Mouse (Mus musculus) heart, adult 11 months (tissue): ENCODE results near the gene Ubap2.

Experiments used
- DNase-seq: peaks from one replicate; pipeline ENCODE4 v3.0.0; 2022

Gene Ubap2

DNA sequence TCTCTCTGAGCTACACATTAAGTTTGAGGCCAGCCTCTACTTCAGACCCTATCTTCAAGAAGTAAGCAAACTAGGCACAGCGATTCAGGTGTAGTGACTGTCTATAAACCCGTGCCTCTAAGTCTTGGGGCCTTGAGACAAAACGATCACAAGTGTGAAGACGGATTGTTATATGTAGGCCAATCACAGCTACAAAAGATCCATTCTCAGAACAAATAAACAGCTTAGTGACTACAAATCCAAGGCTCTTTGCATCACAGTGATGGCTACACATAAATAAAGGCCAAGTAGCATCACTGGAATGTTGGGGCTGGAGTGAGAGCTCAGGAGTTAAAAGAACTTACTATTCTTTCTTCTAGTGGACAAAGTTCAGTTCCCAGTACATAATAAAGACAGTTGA lies 15.9 kb downstream of the Ubap2 start:
- DNase-seq: no peak

DNA sequence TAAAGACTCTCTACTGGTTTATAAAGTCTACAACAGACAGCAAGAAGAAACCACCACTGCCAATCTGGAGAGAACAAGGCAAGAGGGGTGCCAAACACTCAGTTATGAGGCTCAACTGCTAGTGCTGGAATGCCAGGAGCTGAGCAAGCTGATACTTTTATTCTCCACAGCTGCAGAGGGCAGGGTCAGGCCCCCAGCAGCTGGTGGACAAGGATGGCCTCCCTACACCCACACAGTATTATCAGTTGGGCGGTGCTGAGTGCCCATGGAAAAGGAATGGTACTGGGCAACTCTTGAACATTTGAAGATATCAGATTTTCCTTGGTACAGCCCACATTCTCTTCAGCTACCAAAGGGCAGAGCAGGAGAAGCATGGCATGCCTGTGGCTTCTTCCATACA lies 17.2 kb downstream of the Ubap2 start:
- peak; percentile 87 for DNase-seq

- peak; percentile 90 for DNase-seq
These were observed 19.3 kb downstream of the Ubap2 start for GRCm38 (mm10) chr4:41255564-41256210.

- DNase-seq: no peak
These were observed 21.2 kb downstream of the Ubap2 start for GRCm38 (mm10) chr4:41253756-41254155.

DNA sequence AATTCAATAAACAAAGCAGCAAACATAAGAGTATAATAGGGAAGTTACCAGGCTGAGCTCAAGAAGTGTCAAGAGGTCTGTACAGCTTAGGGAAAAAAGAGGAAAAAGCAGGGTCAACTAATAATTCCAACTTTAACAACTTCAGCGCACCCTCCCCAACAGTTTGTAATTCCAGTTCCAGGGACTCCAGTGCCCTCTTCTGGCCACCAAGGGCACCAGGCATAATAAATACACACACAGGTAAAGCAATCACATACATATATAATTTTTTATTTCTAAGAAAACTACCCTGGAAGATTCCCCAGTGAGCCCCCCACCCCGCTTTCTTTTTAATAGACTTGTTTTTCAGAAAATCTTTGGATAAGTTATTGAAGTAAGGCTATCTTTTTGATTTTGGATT lies 29.5 kb downstream of the Ubap2 start:
- DNase-seq: no peak

DNA sequence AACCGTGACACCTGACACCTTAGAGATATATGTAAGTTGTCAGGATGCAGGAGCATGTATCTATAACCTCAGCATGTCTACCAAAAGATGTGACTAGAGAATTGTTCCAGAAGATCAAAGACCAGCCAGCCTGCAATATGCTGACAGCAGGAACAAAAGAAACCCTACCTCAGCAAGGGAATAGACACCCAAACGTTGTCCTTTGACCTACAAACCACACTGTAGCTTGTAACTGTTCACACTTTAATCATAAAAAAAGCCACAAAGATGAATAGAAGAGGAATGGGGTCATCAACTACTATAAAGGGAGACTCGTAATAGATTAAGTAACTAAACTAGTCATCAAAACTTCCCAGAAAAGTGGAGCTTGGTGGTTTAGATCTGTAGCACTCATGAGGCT lies 34.0 kb downstream of the Ubap2 start:
- DNase-seq: no peak

DNA sequence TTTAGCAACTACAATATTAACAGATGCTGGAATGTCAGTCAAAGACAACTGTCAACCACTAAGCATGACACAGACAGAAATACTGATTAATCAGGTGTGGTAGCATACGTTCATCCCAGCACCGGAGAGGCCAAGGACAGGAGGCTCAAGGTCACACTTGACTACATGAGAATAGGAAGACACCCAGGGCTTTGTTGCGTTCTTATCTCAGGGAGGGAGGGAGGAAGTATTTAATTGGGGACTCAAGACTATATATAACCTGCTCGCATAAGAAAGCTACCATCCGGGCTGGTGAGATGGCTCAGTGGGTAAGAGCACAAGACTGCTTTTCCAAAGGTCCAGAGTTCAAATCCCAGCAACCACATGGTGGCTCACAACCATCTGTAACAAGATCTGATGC lies 39.3 kb downstream of the Ubap2 start:
- no peak for DNase-seq

DNA sequence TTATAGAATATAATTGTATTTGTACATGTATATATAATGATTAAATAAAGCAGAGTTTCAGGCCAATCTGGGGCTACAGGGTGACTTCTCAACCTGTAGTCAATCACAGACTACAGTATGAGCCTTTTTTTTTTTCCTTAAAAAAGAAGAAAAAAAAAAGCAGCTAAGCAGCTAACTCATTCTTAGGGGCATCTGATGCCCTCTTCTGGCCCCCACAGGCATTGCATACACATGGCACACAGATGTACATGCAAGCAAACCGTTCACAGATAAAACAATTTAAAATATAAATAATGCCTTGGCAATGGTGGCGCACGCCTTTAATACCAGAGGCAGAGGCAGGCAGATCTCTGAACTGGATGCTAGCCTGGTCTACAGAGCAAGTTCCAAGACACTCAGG lies 48.6 kb downstream of the Ubap2 start:
- no peak for DNase-seq

DNA sequence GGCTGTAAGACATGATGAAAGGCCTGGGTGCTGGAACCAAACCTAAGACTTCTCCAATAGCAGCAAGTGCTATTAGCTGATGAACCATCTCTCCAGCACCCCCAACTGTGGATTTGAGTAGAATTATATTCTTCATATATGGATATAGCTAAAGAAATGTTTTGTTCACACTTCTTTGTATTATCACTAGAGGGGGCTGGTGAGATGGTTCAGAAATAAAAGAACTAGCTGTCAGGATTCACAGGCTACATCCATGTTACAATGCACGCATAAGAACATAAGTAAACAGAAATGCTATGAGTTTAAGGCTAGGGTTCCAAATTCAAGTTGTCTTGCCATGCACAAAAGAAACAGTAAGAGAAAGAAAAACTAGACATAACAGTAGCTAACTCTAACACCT lies 49.5 kb downstream of the Ubap2 start:
- DNase-seq: no peak

DNA sequence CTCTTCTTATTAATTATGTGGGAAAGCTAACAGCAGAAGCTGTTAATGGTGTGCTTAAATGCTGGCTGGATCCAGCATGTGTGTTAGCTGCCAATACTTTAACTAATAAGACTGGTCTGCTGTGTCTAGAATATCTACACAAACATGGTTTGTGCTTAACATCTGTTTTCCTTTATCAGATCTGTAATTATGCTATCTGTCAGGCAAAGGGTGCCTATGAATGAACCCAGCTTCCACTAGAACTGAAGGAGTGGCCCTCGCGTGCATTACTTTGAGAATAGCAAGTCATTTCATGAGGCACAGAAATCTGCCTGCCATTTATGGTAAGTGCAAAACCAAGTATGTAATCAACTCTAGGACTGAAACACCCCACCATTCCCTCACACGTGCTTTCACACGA lies 66.9 kb downstream of the Ubap2 start:
- DNase-seq: no peak

DNA sequence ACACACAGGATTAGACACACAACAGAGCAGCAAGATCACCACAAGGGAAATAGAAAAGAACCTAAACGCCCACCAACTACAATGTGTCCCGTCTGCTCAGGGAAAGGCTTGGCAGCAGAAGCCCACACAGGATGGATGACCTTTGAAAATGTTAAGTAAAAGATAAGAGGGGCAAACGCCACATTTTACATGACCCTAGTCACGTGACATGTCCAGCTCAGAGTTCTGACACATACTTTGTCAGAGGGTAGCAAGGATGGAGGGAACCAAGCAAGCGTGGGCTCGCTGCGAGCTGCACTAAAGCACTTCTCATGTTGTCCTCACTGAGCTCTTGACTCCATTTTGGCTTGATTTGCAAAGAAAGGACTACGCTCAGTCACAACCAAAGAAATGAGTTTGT lies 69.2 kb downstream of the Ubap2 start:
- DNase-seq: no peak

- peak; percentile 87 for DNase-seq
These were observed 72.8 kb downstream of the Ubap2 start for GRCm38 (mm10) chr4:41202135-41202534.

GRCm38 (mm10) chr4:41196861-41197610 lies 77.9 kb downstream of the Ubap2 start:
- peak; percentile 87 for DNase-seq

GRCm38 (mm10) chr4:41195328-41195727 lies 79.6 kb downstream of the Ubap2 start:
- peak; percentile 90 for DNase-seq

GRCm38 (mm10) chr4:41192544-41193512 lies 82.1 kb downstream of the Ubap2 start:
- no peak for DNase-seq

DNA sequence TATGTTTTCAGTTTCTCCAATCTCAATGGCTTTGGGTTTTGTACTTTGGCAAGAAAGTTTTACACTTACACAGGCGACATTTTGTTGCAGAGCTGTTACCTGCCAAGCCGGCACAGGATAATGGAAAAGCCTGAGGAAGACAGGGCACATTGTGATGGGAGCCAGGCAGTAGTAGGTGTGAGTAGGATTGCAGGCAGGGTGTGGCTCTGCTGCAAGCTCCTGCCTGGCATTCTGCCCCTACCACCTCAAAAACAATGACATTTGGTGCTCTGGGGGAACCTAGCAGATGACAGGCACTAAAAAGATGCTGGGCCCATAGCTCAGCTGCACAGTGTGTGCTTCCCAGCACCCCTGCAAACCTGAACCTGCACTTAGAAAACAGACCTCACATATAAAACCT lies 85.1 kb downstream of the Ubap2 start:
- no peak for DNase-seq

GRCm38 (mm10) chr4:41179825-41180725 lies 94.9 kb downstream of the Ubap2 start:
- DNase-seq: peak; percentile 90

DNA sequence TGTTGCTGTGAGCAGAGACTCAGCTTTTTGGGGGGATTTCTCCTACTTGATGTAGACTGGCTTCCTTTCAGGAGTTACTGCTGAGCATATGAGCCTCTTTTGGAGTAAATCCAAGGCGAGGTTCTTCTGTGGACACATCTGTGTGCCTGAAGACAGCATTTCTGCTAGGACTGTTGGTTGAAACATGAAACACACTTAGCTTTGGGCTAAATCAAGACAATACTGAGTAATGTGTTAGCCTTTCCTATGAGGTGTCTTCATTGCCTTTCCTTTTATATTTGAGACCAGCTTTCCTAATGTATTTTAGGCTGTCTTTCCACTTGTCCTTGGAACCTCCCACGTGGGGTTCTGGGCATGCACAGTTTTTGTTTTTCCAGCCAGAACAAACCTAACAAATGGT lies 100.3 kb downstream of the Ubap2 start:
- DNase-seq: no peak

- DNase-seq: no peak
These were observed 104.0 kb downstream of the Ubap2 start for GRCm38 (mm10) chr4:41170970-41171369.

- no peak for DNase-seq
These were observed 109.1 kb downstream of the Ubap2 start for GRCm38 (mm10) chr4:41165693-41166475.

DNA sequence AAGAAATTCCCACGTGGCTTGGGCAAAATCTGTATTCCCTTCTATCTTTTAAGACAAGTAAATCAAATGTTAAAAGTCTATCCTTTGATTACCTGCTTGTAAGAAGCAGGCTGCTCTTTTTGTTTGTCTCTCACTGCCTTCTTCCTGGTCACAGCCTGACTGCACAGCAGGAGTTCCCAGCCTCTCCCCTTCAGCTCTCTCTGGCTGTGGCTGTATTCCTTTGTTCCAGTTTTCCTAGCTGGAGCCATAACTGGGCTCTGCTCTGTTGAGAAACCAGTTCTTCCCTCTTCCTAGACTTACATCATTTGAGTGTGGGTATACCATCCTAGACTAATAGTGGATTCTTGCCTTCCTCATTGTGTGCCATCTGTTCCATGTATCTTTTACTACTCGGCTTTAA lies 110.0 kb downstream of the Ubap2 start:
- no peak for DNase-seq

- DNase-seq: no peak
These were observed 113.7 kb downstream of the Ubap2 start for GRCm38 (mm10) chr4:41161232-41161631.
